Mouse (Mus musculus) layer of hippocampus, adult 11-12 months (tissue): ENCODE data around the gene Olfr1298.

Experiments
- DNase-seq: peaks from one replicate; pipeline ENCODE4 v3.0.0; 2022; ENCODE audit warnings: low spot score

Olfr1298 gene

DNA sequence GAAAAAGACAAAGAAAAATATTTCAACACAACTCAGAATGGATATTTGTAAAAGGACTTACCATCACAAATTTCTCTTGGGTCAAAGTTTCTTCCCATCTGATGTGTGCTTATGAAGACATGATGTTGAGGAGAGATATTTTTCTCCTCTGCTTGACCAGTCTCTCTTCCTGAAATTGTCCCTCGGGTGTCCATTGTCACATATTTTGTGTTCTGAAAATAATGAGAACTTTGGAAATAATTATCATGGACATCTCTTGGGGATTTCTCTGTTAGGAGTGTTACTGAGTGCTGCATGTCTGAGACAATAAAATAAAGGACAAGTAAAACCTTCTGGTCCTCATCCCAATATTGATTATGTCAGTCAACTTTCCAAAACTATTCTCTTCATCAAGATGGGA lies at the start of gene Olfr1298:
TSS of gene Olfr1298 (minus strand) at position 101 of the 400 bp plus-strand sequence.
- no peak for DNase-seq

DNA sequence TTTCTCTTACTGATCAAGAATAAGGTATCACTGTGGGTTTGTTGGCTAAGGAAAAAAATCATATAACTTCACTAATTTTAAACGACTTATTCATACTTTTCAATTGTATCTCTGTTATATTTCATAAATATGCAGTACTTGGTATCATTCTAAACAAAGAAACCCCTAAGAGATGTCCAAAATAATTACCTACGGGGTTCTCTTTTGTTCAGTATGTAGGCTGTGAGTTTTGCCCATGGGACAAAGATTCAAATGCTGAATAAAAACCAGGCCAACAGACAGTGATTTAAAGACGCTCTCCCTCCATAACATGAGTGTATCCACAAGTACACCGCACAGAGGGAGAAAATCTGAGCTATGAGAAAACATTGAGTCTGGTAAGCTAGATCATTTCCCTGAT lies 12.1 kb upstream of the Olfr1298 start, which contains the start of gene Olfr1299:
TSS of gene Olfr1299 (plus strand) at position 301 of the 400 bp plus-strand sequence.
- no peak for DNase-seq

DNA sequence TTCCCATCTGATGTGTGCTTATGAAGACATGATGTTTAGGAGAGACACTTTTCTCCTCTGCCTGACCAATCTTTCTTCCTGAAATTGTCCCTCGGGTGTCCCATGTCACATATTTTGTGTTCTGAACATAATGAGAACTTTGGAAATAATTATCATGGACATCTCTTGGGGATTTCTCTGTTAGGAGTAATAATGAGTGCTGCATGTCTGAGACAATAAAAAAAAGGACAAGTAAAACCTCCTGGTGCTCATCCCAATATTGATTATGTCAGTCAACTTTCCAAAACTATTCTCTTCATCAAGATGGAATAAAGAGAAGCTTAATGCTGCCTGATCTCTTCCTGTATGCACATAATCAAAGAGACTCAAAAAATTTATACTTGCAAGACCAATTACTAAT lies 22.6 kb downstream of the Olfr1298 start, which contains the start of gene Olfr1297:
TSS of gene Olfr1297 (minus strand) at position 101 of the 400 bp plus-strand sequence.
- DNase-seq, result no peak
